Mouse (Mus musculus) bone marrow macrophage, adult 2 months (primary cell): Measurements from ENCODE around the gene Slc24a3.

Experiments
- CTCF ChIP-seq: IDR thresholded peaks from 2 replicates; pipeline ENCODE4 v1.5.1; 2012; ENCODE audit warnings: low read depth, mild to moderate bottlenecking, low read length, moderate library complexity
- POLR2A ChIP-seq: IDR thresholded peaks from 2 replicates; pipeline ENCODE4 v1.6.1; 2012; ENCODE audit warnings: mild to moderate bottlenecking, low read depth, low read length, borderline replicate concordance

DNA sequence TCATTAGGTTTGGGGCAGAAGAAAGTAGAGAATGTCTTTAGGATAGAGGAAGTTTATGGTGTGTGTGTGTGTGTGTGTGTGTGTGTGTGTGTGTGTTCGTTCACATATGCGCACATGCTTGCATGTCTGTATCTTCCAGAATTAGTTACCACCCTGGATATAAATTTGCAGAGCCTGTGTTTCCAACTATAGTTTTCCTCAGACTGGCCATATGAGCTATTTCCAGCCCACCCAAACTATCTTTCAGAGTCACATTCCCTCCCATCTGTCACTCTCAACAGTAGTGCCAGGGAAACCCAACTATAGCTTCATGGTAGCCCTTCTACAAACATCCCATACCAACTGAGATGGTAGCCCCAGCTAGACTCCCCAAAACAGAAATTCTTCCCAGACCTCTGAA lies 250.2 kb downstream of the Slc24a3 start:
- TF ChIP-seq CTCF, result no peak
- TF ChIP-seq POLR2A, result no peak
